Mouse (Mus musculus): ENCODE measurements at regions not wholly inside any gene's neighbourhood (a gene's known extent, or its start where the extent isn't known, plus 50 kb on each side); places are given as distances from the start of the nearest gene placed in this dataset.

GRCm38 (mm10) chr1:6059090-6059489 lies 1251.4 kb downstream of the Gm37988 start:
- in situ Hi-C loops (cut with MboI, MseI) = no loop called here

- in situ Hi-C loops (cut with MboI, MseI) = no loop called here
These were observed 1268.9 kb downstream of the Gm37988 start for GRCm38 (mm10) chr1:6076543-6076942.

GRCm38 (mm10) chr1:6081876-6082275 lies 1274.2 kb downstream of the Gm37988 start:
- in situ Hi-C loops (cut with MboI, MseI) = no loop called here

GRCm38 (mm10) chr1:6094162-6094934 lies 1286.7 kb downstream of the Gm37988 start:
- in situ Hi-C loops (cut with MboI, MseI) = no loop called here

- in situ Hi-C loops (cut with MboI, MseI) = no loop called here
These were observed 1309.9 kb downstream of the Gm37988 start for GRCm38 (mm10) chr1:6117557-6117956.

GRCm38 (mm10) chr1:6135066-6135465 lies 1327.4 kb downstream of the Gm37988 start:
- in situ Hi-C loops (cut with MboI, MseI) = no loop called here

- in situ Hi-C loops (cut with MboI, MseI) = no loop called here
These were observed 1332.6 kb downstream of the Gm37988 start for GRCm38 (mm10) chr1:6140245-6140644.

- in situ Hi-C loops (cut with MboI, MseI) = no loop called here
These were observed 1335.1 kb downstream of the Gm37988 start for GRCm38 (mm10) chr1:6142816-6143215.

GRCm38 (mm10) chr1:6143891-6144290 lies 1336.2 kb downstream of the Gm37988 start:
- in situ Hi-C loops (cut with MboI, MseI) = no loop called here

GRCm38 (mm10) chr1:6152436-6152835 lies 1344.7 kb downstream of the Gm37988 start:
- in situ Hi-C loops (cut with MboI, MseI) = loop anchor here (10.0 kb wide), 1 partner anchor 678 kb away; no protein-coding TSS in a partner anchor
